Mouse (Mus musculus): ENCODE results near the gene Map9. TPM values are rescaled to one million over a fixed set of nuclear protein-coding genes. Genes with fewer than 3 reads are reported as not detected.

The Map9 gene
- polyA plus RNA-seq, 1 experiment from 2014 or later = 6.9 TPM

GRCm38 (mm10) chr3:82357340-82357739 lies 504 bp upstream of the Map9 start:
- Histone ChIP-seq H3K36me3 (ENCODE audit: insufficient read depth, low read length) (no peaks in the 10 kb centered on the region), H3K4me1 (ENCODE audit: insufficient read depth, low read length) (peaks cover 5% of the 10 kb centered on the region; the same call in 1 of the 2 replicates), H3K27ac (ENCODE audit: low read length) (no peak overlapping the region), H3K9ac (replicated peaks; ENCODE audit: low read length) (0 out of 2 replicates have a peak overlapping the region, but pooled peaks have one; percentile 58), H3K9me3 (ENCODE audit: low read length) (no peaks in the 10 kb centered on the region), H3K27me3 (ENCODE audit: insufficient read depth, low read length) (no peaks in the 10 kb centered on the region), H3K4me3 (ENCODE audit: low read length) (peak overlapping the region; percentile 75), H3K4me2 (replicated peaks; ENCODE audit: low read depth, low read length) (peak overlapping the region; percentile 77)
- 3% methylated on average over 4 of the region's 5 CpGs for WGBS
- peak; percentile 18; the same call in 1 of the 2 replicates for ATAC-seq (ENCODE audit: low FRiP score, low TSS enrichment)

- Histone ChIP-seq H3K4me3 (ENCODE audit: low read length) (no peak overlapping the region), H3K36me3 (ENCODE audit: insufficient read depth, low read length) (0 out of 2 replicates have a peak, but pooled peaks cover 4% of the 10 kb centered on the region), H3K9ac (replicated peaks; ENCODE audit: low read length) (no peak overlapping the region), H3K27ac (ENCODE audit: low read length) (no peak overlapping the region), H3K4me2 (replicated peaks; ENCODE audit: low read depth, low read length) (no peak overlapping the region), H3K4me1 (ENCODE audit: insufficient read depth, low read length) (peaks cover 6% of the 10 kb centered on the region; the same call in 1 of the 2 replicates), H3K27me3 (ENCODE audit: insufficient read depth, low read length) (no peaks in the 10 kb centered on the region), H3K9me3 (ENCODE audit: low read length) (no peaks in the 10 kb centered on the region)
- WGBS = 85% methylated on average over 8 of the region's 8 CpGs
- no peak for ATAC-seq (ENCODE audit: low FRiP score, low TSS enrichment)
Measured at GRCm38 (mm10) chr3:82359036-82359435, 1.2 kb downstream of the Map9 start.

GRCm38 (mm10) chr3:82362452-82362851 lies 4.6 kb downstream of the Map9 start:
- Histone ChIP-seq H3K27ac (ENCODE audit: low read length) (peak overlapping the region; percentile 13; the same call in 1 of the 2 replicates), H3K27me3 (ENCODE audit: insufficient read depth, low read length) (no peaks in the 10 kb centered on the region), H3K9ac (replicated peaks; ENCODE audit: low read length) (no peak overlapping the region), H3K9me3 (ENCODE audit: low read length) (no peaks in the 10 kb centered on the region), H3K4me3 (ENCODE audit: low read length) (no peak overlapping the region), H3K4me2 (replicated peaks; ENCODE audit: low read depth, low read length) (no peak overlapping the region), H3K36me3 (ENCODE audit: insufficient read depth, low read length) (0 out of 2 replicates have a peak, but pooled peaks cover 8% of the 10 kb centered on the region), H3K4me1 (ENCODE audit: insufficient read depth, low read length) (peaks cover 6% of the 10 kb centered on the region; the same call in 1 of the 2 replicates)
- ATAC-seq (ENCODE audit: low FRiP score, low TSS enrichment) = no peak
- 19% methylated on average over 4 of the region's 4 CpGs for WGBS

GRCm38 (mm10) chr3:82364505-82364904 lies 6.7 kb downstream of the Map9 start:
- WGBS = 78% methylated on average over 8 of the region's 8 CpGs
- no peak overlapping the region for H3K4me2 ChIP-seq (replicated peaks; ENCODE audit: low read depth, low read length)
- 0 out of 2 replicates have a peak, but pooled peaks cover 8% of the 10 kb centered on the region for H3K36me3 ChIP-seq (ENCODE audit: insufficient read depth, low read length)
- ATAC-seq (ENCODE audit: low FRiP score, low TSS enrichment) = no peak
- H3K27me3 ChIP-seq (ENCODE audit: insufficient read depth, low read length) = no peaks in the 10 kb centered on the region
- H3K4me3 ChIP-seq (ENCODE audit: low read length) = no peak overlapping the region
- no peaks in the 10 kb centered on the region for H3K9me3 ChIP-seq (ENCODE audit: low read length)
- H3K27ac ChIP-seq (ENCODE audit: low read length) = no peak overlapping the region
- 0 out of 2 replicates have a peak, but pooled peaks cover 3% of the 10 kb centered on the region for H3K4me1 ChIP-seq (ENCODE audit: insufficient read depth, low read length)
- no peak overlapping the region for H3K9ac ChIP-seq (replicated peaks; ENCODE audit: low read length)

GRCm38 (mm10) chr3:82364988-82365387 lies 7.1 kb downstream of the Map9 start:
- H3K27me3 ChIP-seq (ENCODE audit: insufficient read depth, low read length) = no peaks in the 10 kb centered on the region
- 0 out of 2 replicates have a peak, but pooled peaks cover 3% of the 10 kb centered on the region for H3K4me1 ChIP-seq (ENCODE audit: insufficient read depth, low read length)
- no peak overlapping the region for H3K9ac ChIP-seq (replicated peaks; ENCODE audit: low read length)
- no peak for ATAC-seq (ENCODE audit: low FRiP score, low TSS enrichment)
- 34% methylated on average over 4 of the region's 4 CpGs for WGBS
- H3K4me3 ChIP-seq (ENCODE audit: low read length) = no peak overlapping the region
- H3K27ac ChIP-seq (ENCODE audit: low read length) = no peak overlapping the region
- no peak overlapping the region for H3K4me2 ChIP-seq (replicated peaks; ENCODE audit: low read depth, low read length)
- H3K9me3 ChIP-seq (ENCODE audit: low read length) = no peaks in the 10 kb centered on the region
- 0 out of 2 replicates have a peak, but pooled peaks cover 8% of the 10 kb centered on the region for H3K36me3 ChIP-seq (ENCODE audit: insufficient read depth, low read length)

GRCm38 (mm10) chr3:82369063-82369860 lies 11.4 kb downstream of the Map9 start:
- Histone ChIP-seq H3K27ac (ENCODE audit: low read length) (no peak overlapping the region), H3K9ac (replicated peaks; ENCODE audit: low read length) (no peak overlapping the region), H3K9me3 (ENCODE audit: low read length) (no peaks in the 10 kb centered on the region), H3K4me2 (replicated peaks; ENCODE audit: low read depth, low read length) (no peak overlapping the region), H3K27me3 (ENCODE audit: insufficient read depth, low read length) (no peaks in the 10 kb centered on the region), H3K36me3 (ENCODE audit: insufficient read depth, low read length) (peaks cover 4% of the 10 kb centered on the region; the same call in 1 of the 2 replicates), H3K4me1 (ENCODE audit: insufficient read depth, low read length) (no peaks in the 10 kb centered on the region), H3K4me3 (ENCODE audit: low read length) (no peak overlapping the region)
- 77% methylated on average over 21 of the region's 21 CpGs for WGBS
- no peak for ATAC-seq (ENCODE audit: low FRiP score, low TSS enrichment)

GRCm38 (mm10) chr3:82370439-82371011 lies 12.7 kb downstream of the Map9 start:
- H3K36me3 ChIP-seq (ENCODE audit: insufficient read depth, low read length) = peaks cover 5% of the 10 kb centered on the region
- no peak overlapping the region for H3K4me2 ChIP-seq (replicated peaks; ENCODE audit: low read depth, low read length)
- H3K9me3 ChIP-seq (ENCODE audit: low read length) = no peaks in the 10 kb centered on the region
- no peaks in the 10 kb centered on the region for H3K27me3 ChIP-seq (ENCODE audit: insufficient read depth, low read length)
- ATAC-seq (ENCODE audit: low FRiP score, low TSS enrichment) = no peak
- H3K9ac ChIP-seq (replicated peaks; ENCODE audit: low read length) = no peak overlapping the region
- no peak overlapping the region for H3K4me3 ChIP-seq (ENCODE audit: low read length)
- 83% methylated on average over 10 of the region's 10 CpGs for WGBS
- H3K4me1 ChIP-seq (ENCODE audit: insufficient read depth, low read length) = no peaks in the 10 kb centered on the region
- no peak overlapping the region for H3K27ac ChIP-seq (ENCODE audit: low read length)

- no peak overlapping the region for H3K27ac ChIP-seq (ENCODE audit: low read length)
- 48% methylated on average over 14 of the region's 14 CpGs for WGBS
Measured at GRCm38 (mm10) chr3:82376965-82377364, 19.1 kb downstream of the Map9 start.

GRCm38 (mm10) chr3:82382325-82382724 lies 24.5 kb downstream of the Map9 start:
- Histone ChIP-seq H3K27ac (ENCODE audit: low read length) (no peak overlapping the region), H3K36me3 (ENCODE audit: insufficient read depth, low read length) (peaks cover 24% of the 10 kb centered on the region), H3K4me3 (ENCODE audit: low read length) (no peak overlapping the region), H3K9ac (replicated peaks; ENCODE audit: low read length) (no peak overlapping the region), H3K4me1 (ENCODE audit: insufficient read depth, low read length) (no peaks in the 10 kb centered on the region), H3K27me3 (ENCODE audit: insufficient read depth, low read length) (no peaks in the 10 kb centered on the region), H3K9me3 (ENCODE audit: low read length) (no peaks in the 10 kb centered on the region), H3K4me2 (replicated peaks; ENCODE audit: low read depth, low read length) (no peak overlapping the region)
- WGBS = 84% methylated on average over 11 of the region's 11 CpGs
- no peak for ATAC-seq (ENCODE audit: low FRiP score, low TSS enrichment)

More at GRCm38 (mm10) chr3:82376965-82377364, 19.1 kb downstream of the Map9 start:
- Histone ChIP-seq H3K9ac (replicated peaks; ENCODE audit: low read length) (no peak overlapping the region), H3K36me3 (ENCODE audit: insufficient read depth, low read length) (peaks cover 13% of the 10 kb centered on the region), H3K4me1 (ENCODE audit: insufficient read depth, low read length) (no peaks in the 10 kb centered on the region), H3K4me3 (ENCODE audit: low read length) (no peak overlapping the region), H3K9me3 (ENCODE audit: low read length) (no peaks in the 10 kb centered on the region), H3K4me2 (replicated peaks; ENCODE audit: low read depth, low read length) (no peak overlapping the region), H3K27me3 (ENCODE audit: insufficient read depth, low read length) (no peaks in the 10 kb centered on the region)
- ATAC-seq (ENCODE audit: low FRiP score, low TSS enrichment) = peak; percentile 68

GRCm38 (mm10) chr3:82385091-82385490 lies 27.2 kb downstream of the Map9 start:
- no peak overlapping the region for H3K4me3 ChIP-seq (ENCODE audit: low read length)
- no peak overlapping the region for H3K4me2 ChIP-seq (replicated peaks; ENCODE audit: low read depth, low read length)
- no peak overlapping the region for H3K9ac ChIP-seq (replicated peaks; ENCODE audit: low read length)
- no peak for ATAC-seq (ENCODE audit: low FRiP score, low TSS enrichment)
- H3K36me3 ChIP-seq (ENCODE audit: insufficient read depth, low read length) = peaks cover 18% of the 10 kb centered on the region
- no peaks in the 10 kb centered on the region for H3K27me3 ChIP-seq (ENCODE audit: insufficient read depth, low read length)
- H3K4me1 ChIP-seq (ENCODE audit: insufficient read depth, low read length) = no peaks in the 10 kb centered on the region
- no peaks in the 10 kb centered on the region for H3K9me3 ChIP-seq (ENCODE audit: low read length)
- no peak overlapping the region for H3K27ac ChIP-seq (ENCODE audit: low read length)
- WGBS = 79% methylated on average over 8 of the region's 8 CpGs

Measured in kidney, embryonic 16.5 days (tissue).